Mouse (Mus musculus): Measurements from ENCODE around the gene Dynlt1a.
"Not testable (repeated sequence)": the region's sequence is repeated elsewhere in the genome, so short reads cannot be mapped to it uniquely, and the experiment has no call there.

The Dynlt1a gene

DNA sequence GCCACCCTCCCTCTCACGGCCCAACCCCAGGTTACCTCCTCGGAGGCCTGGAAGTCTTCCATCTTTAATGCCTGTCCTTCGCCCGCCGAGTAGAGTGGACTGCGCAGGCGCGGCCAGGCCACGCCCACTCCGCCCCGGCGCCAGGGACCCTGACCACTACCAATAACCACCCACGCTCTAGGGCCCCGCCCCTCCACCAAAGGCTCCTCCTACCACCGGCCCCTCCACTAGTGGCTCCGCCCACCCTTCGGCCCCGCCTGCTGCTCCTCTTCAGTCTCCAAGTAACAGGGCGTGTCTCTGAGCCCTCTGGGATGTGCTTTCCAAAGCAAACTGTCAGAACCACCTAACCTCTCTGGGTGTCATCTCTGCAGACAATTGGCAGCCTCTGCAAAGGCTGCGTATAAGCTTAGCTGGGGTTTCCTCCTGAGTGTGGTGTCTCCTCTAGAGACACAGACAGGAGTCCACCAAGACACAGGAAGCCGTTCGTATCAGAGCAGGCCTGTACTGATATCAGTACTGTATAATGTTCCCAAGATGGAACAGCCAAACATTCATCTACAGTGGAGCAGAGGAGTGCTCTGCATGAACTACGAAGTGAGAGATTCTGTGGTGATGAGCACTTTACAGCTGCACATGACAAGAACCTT, at the start of gene Dynlt1a:
Gene Dynlt1a (minus strand): TSS at position 162 of the 647 bp plus-strand sequence.
- DNase-seq, result peak; percentile 100

DNA sequence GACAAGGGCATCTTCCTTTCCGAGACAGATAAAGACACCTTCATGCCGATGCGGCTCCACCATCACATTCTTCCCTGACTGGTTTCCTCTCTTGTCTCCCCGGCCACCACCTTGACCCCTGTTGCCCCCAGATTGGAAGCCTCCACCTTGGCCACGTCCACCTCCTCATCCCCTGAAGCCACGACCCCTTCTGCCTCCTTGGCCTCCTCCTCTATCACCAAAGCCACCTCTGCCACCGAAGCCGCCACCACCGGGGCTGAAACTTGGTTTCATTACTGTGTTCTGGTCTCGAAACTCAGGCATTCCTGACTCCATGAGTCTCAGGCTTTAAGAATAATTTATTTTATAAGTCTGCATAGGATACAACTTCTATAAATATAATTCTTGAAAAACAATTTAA, 38.0 kb upstream of the Dynlt1a start:
- not testable (repeated sequence) for DNase-seq

DNA sequence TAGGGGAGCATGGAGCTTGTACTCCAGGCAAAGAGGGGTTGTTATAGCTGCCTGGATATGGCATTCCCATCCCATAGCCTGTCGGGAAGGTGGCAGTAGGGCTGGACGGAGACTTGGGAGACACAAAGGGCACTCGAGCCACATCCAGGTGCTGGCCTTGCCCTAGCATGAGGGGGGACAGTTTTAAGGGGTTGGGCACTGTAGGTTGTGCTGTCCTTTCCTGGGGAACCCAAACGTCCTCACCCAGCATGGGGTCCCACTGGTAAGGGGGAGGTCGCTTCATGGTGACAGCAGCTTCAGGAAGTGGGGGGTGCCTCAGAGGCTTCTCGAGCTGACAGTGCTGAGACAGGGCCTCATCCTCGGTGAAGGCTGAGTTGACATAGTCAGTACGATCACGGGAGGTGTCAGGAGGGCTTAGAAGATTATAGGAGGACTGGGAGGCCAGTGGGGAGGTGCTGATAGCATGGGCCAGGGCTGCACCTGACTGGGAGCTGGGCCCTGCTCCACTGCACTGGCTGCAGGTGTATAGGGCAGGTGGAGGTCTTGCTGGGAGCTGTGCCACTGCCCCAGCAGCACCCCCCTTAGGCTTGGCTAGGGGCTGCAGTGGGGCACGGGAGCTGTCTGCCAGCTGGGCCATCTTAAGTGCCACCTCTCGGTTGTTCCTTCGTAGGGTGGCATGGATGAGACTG, 25.4 kb upstream of the Dynlt1a start:
- DNase-seq, result not testable (repeated sequence)

DNA sequence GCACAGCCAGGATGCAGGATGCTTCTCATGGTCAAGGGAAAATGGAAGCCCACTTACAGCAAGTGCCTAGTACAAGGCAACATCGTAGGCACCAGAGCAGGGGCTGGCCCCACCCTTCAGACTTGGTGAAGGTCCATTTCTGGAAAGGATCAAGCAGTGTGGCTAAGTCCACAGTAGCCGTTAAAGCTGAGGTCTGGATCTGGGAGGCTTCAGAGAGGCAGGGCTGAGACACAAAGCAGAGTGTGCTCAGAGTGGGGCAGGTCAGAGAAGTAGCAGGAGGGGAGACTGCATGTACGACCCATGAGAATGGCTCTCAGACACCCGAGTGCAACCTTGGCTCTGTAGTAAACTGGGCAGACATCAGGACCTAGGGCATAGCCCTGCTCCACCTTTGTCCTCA, 11.7 kb upstream of the Dynlt1a start:
- not testable (repeated sequence) for DNase-seq

DNA sequence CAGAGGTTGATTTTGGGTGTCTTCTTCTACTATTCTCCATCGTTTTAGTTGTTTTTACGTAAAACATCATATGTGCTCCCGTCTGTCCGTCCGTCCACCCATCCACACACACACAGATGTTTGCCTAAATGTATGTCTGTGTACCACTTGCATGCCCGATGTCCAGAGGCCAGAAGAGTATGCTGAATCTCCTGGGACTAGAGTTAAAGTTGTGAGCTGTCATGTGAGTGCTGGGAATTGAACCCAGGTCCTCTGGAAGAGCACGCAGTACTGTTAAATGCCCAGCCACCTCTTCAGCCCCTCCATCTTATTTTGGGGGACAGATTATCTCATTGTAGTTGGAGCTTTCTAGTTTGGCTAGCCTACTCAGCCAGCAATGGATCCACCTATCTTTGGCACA, 10.3 kb upstream of the Dynlt1a start:
- not testable (repeated sequence) for DNase-seq

DNA sequence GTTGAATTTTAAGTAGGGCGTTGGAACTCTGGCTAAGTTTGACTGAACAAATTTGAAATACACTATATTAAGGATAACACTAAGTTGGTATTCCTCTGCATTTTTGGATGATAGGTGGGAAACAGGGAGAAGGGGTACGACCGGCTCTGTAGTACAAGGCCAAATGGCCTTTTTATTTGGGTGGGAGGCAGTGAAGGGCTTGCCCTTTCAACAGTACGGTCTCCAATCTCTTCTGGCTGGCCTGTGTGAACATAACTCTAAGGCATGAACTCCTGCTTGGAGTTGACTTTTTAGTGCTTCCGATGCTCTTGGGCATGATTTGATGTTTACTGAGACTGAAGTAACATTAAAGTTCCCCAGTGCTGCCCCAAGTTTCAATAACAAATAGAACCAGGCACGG, 8.2 kb upstream of the Dynlt1a start:
- DNase-seq, result not testable (repeated sequence)

DNA sequence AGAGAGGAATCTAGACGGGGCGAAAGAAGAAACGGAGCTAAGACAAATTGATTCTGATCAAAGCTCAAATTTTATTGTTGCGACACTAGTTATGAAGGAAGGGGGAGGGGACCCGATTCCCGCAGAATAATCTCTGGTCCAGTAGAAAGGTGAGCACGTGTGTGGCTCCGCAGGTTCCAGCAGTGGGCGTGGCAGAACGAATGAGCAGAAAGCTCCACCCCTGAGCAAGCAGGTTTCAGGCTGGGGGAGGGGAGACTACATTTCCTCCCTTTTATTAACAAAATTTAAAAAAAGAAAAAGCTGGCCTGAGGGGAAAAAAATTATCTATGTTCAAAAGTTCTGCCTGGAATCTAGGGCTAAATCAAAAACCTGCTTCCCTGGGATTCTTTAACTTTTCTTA, 7.7 kb upstream of the Dynlt1a start:
- DNase-seq, result not testable (repeated sequence)

DNA sequence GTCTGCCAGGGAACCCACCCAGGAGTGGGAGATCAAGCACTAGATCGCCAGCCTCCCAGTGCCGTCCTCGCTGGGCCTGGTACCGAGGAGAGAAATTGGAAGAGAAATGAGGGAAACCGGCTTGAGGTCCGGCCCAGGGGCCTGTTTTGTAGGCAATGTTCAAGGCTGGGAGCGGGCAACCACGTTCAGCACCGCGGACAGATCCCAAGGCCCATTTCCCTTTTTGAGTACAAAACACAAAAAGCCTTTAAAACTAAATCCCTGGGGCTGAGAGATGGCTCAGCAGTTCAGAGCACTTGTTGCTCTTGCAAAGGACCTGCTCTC, 4.4 kb upstream of the Dynlt1a start:
- DNase-seq, result not testable (repeated sequence)

DNA sequence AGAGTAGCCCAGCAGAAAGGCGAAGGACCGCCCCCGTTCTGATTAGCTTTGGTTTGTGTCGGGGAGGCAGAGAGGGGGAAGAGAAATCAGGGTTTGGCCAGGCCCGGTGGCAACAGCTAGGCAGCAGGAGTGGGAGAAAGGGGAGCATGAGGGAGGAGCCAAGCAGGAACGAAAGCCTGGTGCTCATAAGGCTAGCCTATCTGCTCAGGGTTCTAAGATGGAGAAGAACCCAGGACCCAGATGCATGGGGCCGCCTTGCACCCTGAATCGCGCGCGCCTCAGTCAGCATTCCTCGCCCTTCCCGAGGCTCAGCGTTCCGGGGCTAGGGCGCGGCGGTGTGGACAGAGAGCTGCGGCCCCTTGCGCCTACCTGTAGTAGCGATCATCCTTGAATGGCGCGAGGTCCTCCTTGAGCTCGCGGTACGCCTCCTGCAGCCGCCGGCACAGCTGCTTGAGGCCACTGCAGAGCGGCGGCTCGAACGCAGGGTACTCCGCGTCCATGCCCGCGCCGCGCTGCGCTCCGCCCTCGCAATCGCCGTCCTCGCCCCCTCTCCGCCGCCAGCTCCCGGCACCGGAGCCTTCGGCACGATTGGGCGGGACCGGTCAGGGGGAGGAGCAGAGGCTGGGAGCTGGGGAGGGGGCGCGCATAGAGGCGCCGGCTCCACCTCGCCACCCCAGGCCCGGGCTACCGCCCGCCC, 3.9 kb upstream of the Dynlt1a start:
- not testable (repeated sequence) for DNase-seq

DNA sequence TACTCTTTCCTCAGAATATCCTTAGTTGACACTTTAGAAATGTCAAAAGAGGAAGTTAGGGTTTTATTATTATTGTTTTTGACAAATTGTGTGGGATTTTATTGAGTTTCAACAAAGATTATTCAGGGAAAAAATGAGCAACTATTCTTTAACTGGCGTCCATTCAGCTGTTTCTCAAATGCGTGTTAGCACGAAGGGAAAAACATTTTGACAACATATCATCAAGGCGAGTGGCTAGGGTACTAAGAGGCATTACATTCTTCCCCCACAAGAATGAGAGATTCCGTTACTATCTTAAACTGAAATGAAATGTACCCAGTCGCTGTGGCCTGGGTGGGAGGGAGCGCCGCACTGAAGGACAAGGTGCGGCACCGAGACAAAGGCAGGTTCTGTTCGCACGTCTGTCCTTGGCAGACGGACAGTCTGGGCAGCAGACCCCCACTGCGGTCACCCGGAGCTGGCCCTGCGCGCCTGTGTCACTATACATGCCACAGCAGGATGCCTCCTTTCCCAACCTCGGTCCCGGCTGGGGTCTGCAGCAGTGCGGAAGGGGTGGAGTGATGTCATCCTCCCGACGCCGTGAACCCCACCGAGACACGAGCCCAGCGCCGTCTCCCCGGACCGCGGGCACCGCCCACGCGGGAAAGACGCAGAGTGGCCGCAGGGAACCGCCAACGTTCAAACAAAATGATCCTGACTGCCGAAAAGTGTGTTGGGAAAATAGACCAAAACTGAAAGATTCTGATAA, 747 bp downstream of the Dynlt1a start:
- DNase-seq, result peak; percentile 66

DNA sequence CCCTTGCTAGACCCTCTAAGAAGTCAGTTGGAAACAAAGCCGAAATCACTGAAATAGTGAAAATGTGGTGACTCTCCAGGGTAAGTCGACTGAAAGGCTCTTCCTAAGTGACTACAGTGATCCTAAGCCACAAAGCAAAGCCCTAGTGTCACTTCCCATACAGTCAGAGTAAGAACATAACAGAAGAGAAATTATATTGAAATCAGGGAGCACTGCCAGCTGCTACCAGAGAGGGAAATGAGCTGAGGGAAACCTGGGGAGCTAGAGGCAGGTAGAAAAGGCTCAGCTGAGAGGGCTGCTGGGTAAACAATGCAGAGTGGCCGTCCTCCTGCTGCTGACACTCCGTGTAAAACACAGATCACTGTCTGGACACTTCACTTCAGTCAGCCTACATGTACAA, 1.6 kb downstream of the Dynlt1a start:
- DNase-seq, result peak; percentile 50

DNA sequence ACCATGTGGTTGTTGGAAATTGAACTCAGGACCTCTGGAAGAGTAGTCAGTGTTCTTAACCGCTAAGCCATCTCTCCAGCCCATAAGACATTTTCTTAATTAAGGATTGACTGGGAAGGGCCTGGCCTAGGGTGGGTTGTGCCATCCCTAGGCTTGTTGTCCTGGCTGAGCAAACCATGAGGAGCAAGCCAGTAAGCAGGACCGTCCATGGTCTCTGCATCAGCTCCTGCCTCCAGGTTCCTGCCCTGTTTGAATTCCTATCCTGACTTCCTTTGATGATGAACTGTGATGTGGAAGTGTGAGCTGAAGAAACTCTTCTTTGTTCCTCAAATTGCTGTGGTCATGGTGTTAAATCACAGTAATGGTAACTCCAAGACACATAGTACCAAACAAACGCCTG, 2.8 kb downstream of the Dynlt1a start:
- DNase-seq, result not testable (repeated sequence)

DNA sequence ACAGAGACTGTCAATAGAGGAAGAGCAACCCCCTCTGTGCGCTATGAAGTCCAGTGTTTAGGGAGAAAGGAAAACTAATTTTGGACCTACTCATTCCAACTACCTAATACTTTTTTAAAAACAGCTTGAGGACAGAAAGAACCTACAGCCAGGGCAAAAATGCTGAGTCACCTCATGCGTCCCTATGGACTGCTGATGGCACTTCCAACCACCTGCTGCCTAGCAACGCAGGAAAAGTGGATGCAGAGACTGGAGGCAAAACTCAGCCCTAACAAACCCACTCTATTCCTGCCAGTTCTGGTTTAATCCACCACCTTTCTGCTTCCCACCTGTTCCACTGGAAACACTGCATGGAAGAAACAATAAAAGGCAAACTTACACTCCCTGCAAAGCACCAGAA, 4.5 kb downstream of the Dynlt1a start:
- not testable (repeated sequence) for DNase-seq

DNA sequence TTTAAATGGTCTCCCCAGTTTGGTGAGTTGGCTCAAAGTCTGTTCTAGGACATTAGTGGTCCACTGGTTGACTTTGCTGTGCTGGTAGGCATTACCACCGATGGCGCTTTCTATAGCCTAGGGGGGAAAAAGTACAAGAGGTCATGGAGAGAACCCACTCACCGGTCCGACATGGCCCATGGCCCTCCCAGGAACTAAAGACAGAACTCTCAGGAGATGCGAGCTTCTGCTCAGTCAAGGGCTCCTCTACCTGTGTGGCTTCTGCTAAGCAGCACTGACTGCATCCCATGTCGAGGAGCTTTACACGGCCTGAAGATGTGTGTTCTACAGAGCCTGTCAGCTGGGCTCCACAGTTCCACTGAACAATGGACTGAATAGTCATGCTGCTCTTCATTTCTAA, 5.6 kb downstream of the Dynlt1a start:
- not testable (repeated sequence) for DNase-seq

DNA sequence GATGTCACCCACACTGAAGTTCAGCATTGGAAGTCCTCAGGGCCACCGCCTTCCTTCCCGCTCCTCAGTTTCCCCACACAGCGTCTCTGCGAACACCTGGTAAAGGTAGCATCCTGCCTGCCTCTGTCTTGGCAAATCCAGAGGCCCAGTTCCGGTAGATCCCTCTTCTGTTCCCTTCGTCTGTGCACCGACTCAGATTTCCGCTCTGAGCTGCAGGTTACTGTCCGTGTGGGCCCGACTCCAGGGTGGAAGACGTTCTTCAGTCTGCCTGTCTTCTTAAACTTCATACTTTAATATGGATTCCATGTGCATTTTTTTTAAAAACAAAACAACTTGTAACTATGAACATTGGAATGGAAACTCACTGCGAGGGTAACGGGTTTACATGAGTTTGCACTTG, 10.8 kb downstream of the Dynlt1a start:
- not testable (repeated sequence) for DNase-seq

DNA sequence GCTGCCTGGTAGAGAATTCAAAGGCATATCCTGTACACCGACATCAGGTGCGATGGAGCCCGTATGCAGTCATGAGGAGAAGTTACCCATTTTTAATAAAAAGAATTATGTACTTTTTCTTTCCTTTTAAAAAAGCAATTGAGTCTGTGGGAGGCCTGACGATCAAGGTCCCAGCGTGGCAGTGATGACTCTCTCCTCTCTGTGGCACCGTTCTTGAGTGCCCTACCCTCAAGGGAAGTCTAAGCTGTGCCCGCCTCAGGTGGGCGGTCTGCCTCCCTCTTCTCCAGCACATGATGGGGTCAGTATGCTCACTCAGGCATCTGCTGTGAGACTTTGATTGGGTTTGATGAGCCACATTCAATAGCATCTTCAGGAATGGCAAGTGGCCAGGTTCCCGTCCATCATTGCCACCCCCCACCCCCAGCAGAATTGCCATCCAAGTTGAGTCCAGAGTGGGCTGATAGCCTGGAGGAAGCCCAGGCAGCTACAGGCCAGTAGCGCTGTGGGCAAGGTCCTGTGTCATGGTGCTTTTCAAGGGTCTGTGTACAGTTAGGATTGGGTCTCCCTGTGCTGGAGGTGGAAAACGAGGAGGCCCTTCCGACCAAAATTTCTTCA, 11.5 kb downstream of the Dynlt1a start:
- not testable (repeated sequence) for DNase-seq

DNA sequence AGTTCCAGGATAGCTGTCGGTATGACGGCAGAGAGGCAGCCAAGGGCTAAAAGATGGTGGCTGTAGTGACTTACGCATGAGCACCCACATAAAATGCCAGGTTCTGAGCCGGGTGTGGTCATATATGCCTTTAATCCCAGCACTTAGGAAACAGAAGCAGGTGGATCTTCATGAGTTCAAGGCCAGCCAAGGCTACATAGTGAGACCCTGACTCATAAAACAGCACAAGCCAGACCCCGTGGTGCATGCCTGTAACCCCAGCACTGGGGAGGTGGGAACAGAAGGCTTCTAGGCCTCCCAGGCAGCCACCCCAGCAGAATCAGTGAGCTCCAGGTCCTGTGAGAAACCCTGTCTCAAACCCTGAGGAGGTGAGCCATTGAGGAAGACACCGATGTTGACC, 12.4 kb downstream of the Dynlt1a start:
- DNase-seq, result not testable (repeated sequence)

DNA sequence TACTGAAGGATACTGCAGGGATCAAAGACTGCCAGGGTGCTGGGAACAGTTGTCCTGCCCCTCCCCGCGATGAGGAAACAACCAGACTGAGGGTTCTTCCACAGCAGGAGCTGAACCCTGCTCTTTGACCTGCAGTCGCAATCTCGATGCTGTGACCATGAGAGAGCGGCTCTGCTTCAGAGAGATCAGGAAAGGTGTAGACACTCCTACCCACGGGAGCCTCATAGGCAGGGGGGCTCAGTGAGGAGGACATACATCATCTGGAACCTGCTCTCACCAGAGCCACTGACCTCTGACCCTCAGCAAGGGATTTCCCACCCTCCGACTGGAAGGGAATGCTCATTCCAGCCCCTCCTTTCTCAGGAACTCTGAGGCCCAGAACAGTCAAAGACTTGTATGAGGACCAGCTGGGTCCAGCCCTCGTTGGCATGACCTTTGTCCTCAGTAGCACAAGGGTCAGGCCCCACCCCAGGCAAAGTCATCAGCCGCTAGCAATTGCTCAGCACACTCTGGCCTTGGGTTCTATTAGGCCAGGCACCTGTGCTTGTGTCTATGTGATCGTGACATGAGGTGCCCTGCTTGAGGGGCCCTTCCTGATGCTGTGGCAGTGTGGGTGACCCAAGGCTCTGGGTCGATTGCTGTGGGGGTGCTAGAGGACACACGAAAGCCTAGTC, 17.0 kb downstream of the Dynlt1a start:
- DNase-seq, result not testable (repeated sequence)

DNA sequence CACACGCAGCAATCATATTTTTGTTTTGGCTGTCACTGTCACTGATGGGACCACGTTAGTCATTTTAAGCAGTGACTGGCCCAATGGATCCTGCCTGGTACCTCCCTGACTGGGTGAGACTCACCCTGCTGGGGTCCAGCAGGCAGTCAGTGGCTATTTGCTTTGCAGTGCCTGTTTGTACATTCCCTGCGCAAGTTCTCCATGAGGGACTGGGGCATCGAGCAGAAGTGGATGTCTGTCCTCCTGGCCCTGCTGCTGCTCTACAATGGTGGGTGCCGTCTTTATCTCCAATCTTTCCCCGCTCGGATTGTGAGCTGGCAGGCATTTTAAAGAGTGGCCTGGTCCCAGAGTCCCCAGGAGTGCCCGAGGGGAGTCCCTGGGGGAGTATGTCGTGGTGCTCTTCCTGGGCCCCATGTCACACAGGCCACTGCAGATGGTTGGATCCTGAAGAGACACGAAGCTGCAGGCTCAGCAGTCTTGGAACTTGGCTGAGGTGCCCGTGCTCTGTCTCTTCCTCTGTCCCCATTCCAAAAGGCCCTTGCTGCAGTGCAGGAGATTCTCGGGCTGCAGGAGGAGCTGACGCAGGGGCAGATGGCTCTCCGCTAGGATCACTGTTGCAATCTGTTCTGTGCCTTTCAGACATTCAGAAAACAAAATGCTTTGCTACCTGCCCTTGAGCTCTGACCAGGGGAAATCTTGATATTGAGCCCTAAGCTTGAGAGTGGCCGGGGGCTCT, 20.1 kb downstream of the Dynlt1a start:
- DNase-seq, result peak; percentile 59

DNA sequence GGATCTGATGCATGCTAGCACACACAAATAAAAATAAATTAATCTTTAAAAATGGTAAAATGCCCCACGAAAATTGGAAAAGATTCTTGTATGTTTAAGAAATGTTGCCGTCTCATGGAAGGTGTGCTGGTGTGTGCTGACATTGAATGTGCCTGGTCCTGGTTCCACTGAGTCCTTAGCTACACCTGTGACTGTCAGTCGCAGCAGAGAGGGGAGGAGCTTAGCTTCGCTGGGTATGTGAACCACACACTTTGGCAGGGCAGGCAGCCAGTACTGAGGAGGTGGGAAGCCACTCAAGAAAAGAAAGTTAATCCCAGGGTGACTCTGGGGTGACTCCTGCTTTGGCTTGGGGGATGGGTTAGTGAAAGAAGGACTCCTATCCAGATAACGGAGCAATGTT, 23.4 kb downstream of the Dynlt1a start:
- DNase-seq, result not testable (repeated sequence)

DNA sequence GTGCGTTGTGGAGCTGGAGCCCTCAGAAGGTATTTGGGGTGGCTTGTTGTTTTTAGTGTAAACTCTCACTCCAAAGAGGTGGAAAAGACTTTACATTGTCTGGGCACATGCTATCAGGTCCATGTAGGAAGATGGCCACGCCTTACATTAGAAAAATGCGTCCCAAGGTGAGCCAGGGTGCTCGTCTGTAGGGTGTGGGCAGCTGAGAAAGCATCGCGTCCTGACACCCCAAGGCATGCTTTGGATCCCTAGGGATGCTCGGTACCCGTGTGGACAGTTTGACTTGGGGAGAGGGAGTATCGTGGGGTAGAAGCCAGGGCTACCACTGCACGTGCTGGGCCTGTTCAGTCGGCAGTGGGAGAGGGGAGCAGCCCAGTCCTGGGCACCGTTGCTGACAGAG, 28.3 kb downstream of the Dynlt1a start:
- DNase-seq, result not testable (repeated sequence)

DNA sequence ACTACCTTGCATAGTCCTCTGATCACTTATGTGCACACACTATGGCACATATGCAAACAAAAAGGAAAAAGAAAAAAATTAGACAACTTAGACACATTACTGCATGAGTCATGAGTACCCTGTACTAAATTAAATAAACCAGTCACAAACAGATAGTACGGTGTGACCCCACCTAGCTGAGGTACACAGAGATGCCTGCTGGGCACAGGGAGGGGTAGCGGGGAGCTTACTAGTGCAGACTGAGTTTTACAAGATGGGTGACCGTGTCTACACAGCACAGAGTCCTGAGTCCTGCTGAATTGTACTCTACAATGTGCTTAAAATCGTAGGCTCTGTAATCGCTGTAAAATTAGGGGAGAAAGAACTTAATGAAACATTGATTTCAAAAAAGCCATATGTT, 31.1 kb downstream of the Dynlt1a start:
- not testable (repeated sequence) for DNase-seq

Measured in cerebellum, adult 8-10 months (tissue).